Mouse (Mus musculus) gastrocnemius, adult 18-20 months (tissue): ENCODE data around the gene Lgals1. TPM values are rescaled to one million over a fixed set of nuclear protein-coding genes. Genes with fewer than 3 reads are reported as not detected.

Source experiments
- DNase-seq: peaks from one replicate; pipeline ENCODE4 v3.0.0; 2021; ENCODE audit warnings: low spot score
- total RNA-seq, 2 experiments: library from RNA; stranded (reverse); gene quantifications; 2 replicates each; pipeline ENCODE4 v1.2.3; 2021

The Lgals1 gene
- total RNA-seq, 2 experiments from 2014 or later = 229 to 364 TPM

- DNase-seq = no peak
These were observed 18.1 kb upstream of the Lgals1 start for GRCm38 (mm10) chr15:78908399-78908798.

GRCm38 (mm10) chr15:78908982-78909381 lies 17.5 kb upstream of the Lgals1 start:
- no peak for DNase-seq

DNA sequence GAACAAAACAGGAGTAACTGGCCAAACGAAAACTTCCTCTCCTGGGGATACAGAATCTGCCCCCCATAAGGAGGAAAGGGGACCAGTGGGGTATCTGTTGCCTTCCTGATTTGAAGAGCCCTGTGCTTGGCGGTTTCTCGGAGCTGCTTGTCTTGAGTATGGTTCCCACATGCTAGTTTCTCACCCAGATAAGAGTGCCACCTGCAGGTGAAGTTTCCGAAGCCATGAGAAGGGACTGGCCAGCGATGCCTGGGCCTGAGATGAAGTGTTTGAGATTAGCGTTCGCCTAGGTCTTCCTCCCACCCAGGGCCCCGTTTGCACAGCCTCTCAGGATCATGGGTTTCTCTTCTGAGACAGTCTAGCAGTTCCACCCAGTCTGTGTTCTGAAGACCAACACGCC lies 14.5 kb upstream of the Lgals1 start:
- DNase-seq = no peak

GRCm38 (mm10) chr15:78913632-78914090 lies 12.9 kb upstream of the Lgals1 start, which contains the start of gene Pdxp:
Gene Pdxp (plus strand): TSS chr15:78913919.
- peak; percentile 93 for DNase-seq

DNA sequence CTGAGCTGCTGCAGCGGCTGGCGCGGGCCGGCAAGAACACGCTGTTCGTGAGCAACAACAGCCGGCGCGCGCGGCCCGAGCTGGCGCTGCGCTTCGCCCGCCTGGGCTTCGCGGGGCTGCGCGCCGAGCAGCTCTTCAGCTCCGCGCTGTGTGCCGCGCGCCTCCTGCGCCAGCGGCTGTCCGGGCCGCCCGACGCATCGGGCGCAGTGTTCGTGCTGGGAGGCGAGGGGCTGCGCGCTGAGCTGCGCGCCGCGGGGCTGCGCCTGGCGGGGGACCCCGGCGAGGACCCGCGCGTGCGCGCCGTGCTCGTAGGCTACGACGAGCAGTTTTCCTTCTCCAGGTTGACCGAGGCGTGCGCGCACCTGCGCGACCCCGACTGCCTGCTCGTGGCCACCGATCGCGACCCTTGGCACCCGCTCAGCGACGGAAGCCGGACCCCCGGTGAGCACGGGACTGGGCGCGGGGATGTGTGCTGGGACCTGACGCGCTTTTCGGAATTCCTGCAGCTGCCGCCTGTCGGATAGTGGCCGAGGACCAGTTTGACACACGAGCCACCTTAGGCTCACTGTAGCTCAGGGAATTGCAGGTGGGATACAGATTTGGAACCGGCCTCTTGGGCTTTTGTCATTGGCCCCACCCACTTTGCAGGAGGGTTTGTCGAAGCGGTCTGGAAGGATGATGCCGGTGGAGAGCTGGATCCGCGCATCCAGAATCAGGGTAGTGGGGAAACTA lies 12.3 kb upstream of the Lgals1 start:
- DNase-seq = no peak

- DNase-seq = no peak
These were observed 11.5 kb upstream of the Lgals1 start for GRCm38 (mm10) chr15:78914823-78915659.

- DNase-seq = peak; percentile 76
These were observed 10.9 kb upstream of the Lgals1 start for GRCm38 (mm10) chr15:78915660-78916017.

DNA sequence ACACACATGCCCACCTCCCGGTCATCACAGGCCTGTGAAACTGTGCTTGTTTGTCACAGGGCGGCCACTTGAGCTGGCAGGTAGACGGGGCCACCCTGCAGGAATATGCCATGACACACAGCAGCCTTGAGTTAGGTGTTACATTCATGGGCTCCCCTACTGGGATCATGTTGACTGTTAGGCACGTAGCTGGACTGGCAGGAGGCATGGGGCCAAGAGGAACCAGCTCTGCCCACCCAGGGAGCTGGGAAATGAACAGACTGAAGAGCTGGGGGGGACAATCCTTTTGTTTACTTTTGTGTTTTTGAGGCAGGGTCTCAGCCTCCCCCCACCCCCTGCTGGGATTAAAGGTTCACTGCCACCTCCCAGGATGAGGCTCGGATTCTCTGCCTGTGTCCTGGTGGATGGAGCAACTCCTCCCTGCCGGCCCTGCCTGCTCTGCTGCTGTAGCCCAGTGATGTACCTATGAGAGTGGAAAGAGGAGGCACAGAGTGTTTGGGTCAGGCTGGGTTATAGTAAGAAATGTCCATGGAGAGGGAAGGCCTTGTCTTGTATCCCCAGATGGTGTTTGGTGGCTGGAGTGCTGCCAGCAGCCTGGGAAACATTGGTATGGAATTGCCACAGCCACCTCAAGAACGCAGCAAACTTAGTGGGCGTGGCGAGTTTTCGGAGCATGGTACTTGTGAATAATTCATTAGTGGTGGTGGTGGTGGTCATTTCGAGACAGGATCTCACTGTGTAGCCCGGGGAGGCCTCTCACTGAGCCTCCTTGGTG lies 10.3 kb upstream of the Lgals1 start:
- DNase-seq = no peak

GRCm38 (mm10) chr15:78918126-78918525 lies 8.4 kb upstream of the Lgals1 start:
- DNase-seq = no peak

GRCm38 (mm10) chr15:78919914-78920313 lies 6.6 kb upstream of the Lgals1 start:
- no peak for DNase-seq

- no peak for DNase-seq
These were observed 3.8 kb upstream of the Lgals1 start for GRCm38 (mm10) chr15:78922700-78923099.

DNA sequence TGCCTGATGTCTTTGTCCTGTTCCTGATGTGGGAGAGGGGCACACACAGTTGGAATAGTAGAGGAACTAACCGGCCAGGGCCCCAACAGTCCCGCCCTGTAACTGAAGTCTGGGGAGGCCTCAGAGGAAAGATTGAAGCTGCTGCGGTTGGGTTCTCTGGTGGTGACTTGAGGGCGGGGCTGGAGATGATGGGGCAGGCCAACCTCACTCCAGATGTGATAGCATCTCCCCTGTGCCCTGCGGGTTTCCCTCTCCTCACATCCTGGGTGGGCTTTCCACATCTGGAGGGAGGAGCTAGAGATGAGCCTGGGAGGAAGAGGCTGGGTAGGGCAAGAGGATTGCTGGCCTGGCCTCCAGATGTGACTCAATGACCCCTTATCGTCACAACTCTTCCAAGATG lies 2.9 kb upstream of the Lgals1 start:
- no peak for DNase-seq

DNA sequence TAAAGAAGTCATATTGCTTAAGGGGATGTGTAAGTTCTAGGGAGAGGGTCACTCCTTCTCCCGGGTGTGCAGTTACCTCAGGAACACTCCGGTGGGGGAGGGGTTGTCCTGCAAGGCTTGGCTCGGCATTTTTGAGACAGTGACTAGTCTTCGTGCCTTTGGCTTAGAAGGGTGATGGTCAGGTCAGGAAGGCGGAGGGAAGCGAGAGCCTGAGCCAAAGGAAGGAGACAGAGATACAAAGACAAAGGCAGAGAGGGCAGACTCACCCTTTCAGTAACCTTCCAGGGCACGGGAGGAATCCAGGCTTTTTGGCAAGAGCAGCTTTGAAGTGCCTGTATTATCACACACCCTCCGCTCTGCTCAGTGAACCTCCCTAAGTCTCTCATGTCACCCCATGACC lies 1.4 kb upstream of the Lgals1 start:
- no peak for DNase-seq

- peak; percentile 62 for DNase-seq
These were observed 679 bp downstream of the Lgals1 start for GRCm38 (mm10) chr15:78927021-78927787.

DNA sequence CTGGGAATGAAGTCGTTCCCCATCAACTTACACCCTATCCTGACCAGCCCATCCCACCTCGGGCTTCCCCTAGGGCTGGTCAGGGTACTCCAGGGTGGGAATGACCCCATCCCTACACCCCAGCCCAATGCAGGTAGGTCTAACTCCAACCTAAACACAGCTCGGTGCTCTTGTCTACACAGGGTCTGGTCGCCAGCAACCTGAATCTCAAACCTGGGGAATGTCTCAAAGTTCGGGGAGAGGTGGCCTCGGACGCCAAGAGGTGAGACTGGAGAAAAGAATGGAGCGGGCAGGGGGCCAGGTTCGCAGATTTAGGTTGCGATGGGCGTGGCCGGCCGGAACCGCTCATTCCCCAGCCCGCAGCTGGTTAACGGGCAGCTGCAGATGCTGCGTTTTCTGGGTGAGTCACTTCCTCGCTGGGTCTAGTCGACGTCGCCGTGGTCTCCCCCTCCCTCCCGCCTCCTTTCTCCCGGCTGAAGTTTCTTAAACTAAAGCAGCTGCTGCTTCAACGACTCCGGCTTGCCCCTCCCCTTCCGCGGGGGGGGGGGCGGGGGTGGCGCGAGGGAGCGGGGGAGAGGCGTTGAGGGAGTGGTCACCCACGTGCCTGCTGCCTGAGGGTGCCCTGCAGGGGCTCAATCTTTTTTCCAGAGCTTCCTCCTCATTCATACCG lies 1.4 kb downstream of the Lgals1 start:
- DNase-seq = peak; percentile 69

- DNase-seq = no peak
These were observed 2.0 kb downstream of the Lgals1 start for GRCm38 (mm10) chr15:78928539-78928938.

DNA sequence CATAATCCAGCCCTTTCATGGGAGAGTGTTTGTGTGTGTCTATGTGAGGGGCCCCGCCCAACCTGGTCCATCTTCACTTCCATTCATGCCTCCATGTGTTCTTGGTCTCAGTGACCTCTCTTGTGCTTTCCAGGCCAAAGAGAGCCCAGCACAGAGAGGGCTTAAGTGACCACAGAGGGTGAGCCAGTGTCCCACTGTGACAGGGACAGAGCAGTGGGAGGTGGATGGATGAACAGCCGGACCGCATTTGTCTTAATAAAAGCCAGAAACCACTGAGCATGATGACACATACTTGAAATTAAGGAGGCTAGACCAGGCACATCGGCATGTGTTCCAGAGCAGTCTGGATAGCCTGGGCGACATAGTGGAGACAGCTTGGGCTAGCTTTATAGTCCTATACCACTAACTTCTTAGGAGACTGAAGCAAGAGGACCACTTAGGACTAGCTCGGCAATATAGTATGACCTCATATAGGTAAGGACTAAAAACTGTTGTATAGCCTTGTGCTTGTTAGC lies 3.7 kb downstream of the Lgals1 start:
- DNase-seq = no peak

DNA sequence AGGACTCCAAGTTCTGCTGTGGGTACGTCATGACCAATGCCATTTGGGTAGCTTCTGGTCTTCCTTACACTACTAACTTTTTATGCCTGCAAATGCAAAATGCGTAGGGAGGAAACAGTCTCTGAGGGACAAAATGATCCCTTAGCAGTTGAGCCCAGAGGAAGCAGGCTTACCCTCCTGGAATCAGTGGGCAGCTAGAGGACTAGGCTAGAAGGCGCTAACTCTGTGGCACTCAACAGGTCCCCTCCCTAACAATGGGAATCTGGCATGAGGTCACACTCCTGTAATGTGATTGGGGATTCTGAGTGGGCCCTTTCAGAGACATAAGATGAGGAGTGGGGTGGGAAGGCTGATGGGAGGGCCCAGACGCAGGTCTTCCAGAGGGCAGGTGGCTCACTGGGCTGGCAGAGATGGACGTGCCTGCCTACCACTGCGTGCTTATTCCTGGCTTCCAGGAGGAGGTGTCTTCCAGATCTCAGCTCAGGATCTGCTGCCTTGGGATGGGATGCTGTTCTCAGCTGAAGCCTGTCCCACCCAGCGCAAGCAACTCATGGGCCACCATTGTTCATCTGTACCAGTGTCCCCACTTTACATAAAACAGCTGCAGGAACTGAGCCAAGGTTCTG lies 4.4 kb downstream of the Lgals1 start:
- no peak for DNase-seq

GRCm38 (mm10) chr15:78931577-78931976 lies 5.1 kb downstream of the Lgals1 start:
- DNase-seq = peak; percentile 64

- DNase-seq = peak; percentile 89
These were observed 8.3 kb downstream of the Lgals1 start, which contains the start of gene Nol12 for GRCm38 (mm10) chr15:78934784-78935320. Gene Nol12 (plus strand): TSS chr15:78934933.
